Comparison of ENCODE assay signal across 1 mouse cellular context in the genomic region with DNA sequence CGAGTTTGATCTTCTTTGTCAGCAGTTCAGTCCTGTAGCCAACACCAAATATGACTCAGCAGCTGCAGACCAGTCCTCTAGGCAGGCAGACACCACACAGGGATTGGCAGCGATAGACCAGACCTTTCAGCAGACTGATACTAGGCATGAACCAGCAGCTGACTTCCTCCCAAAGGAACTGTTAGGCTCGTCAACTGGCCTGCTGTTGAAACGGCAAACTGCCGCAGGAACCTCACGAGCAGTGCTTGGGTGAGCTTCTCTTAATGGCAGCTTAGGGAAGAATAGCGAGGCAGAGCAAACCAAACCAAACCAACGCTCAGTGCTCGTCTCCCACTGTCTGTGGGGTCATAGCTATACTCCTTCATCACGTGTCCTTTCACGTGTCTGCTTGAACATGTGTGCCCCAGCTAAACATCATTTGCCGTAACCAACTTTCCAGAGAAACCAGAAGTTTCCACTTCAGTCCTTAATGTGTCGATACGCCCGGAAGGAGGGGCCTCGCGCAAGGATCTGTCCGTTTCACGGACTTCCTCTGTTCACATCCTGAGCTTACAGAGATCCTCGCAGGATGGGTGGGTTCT.
TF ChIP-seq lines count a peak whose summit lies in the region.

No protein-coding gene starts in this region.

TF ChIP-seq in CH12.LX, 34 proteins besides CTCF, POLR2A, EP300 and RAD21 (continued from another document):
- TF ChIP-seq MXI1 (IDR thresholded peaks at IDR 0.05; ENCODE audit: low read depth, low read length) (peak; percentile 29; the same call in 1 of the 2 replicates), UBTF (IDR thresholded peaks at IDR 0.05; ENCODE audit: low read depth, low read length) (no peak)
